Mouse (Mus musculus): ENCODE data around the gene Rph3al.

DNA sequence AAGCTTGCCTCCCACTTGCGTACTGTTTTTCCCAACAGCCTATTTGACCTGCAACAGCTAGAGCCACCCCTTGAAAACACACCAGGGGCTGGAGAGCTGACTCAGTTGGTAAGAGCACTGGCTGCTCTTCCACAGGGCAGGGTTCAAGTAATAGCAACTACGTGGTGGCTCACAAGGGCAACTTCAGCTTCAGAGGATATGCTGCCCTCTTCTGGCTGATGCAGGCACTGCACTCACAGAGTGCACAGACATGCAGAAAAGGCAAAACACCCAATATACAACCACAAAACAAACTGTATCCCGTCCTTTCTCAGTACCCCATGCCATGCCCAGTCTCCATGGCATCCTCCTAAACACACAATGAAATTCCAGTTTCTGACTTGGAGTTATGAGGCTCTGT, 34.7 kb downstream of the Rph3al start:
- no peak for TF ChIP-seq TAL1 (IDR thresholded peaks at IDR 0.05; ENCODE audit: low read length)
- no peak for TF ChIP-seq GATA1 (IDR thresholded peaks at IDR 0.05; ENCODE audit: low read length)
